In genomic region chr5:144642766-144643165, GRCm38 (mm10) we compare ENCODE assay signal across 24 mouse cellular contexts.
"Had no signal": no experiment of that assay in that cellular context is flagged by ENCODE, and none has a peak within 500 bp of the region (broad histone marks: within the 10 kb centered on the region; RNA-seq: fewer than 3 reads in every experiment).

No protein-coding gene starts in this region.

- H3K4me2 ChIP-seq: limb, embryonic 13.5 days; liver, embryonic 12.5 days; liver, embryonic 15.5 days; lung, embryonic 15.5 days; stomach, embryonic 15.5 days had no signal

- ATAC-seq: intestine, postnatal 0 days; liver, embryonic 12.5 days had no signal

- H3K36me3 ChIP-seq: limb, embryonic 10.5 days; limb, embryonic 13.5 days; liver, embryonic 12.5 days; liver, embryonic 15.5 days; lung, embryonic 15.5 days; midbrain, embryonic 10.5 days; stomach, embryonic 15.5 days had no signal

- H3K4me1 ChIP-seq: limb, embryonic 13.5 days; liver, embryonic 12.5 days; liver, embryonic 15.5 days; lung, embryonic 15.5 days; megakaryocyte, embryonic 14.5 days; stomach, embryonic 15.5 days had no signal

- H3K4me3 ChIP-seq: left cerebral cortex, adult 2 months; limb, embryonic 10.5 days; limb, embryonic 13.5 days; liver, embryonic 12.5 days; liver, embryonic 15.5 days; lung, embryonic 15.5 days; megakaryocyte, embryonic 14.5 days; midbrain, embryonic 10.5 days; stomach, embryonic 15.5 days had no signal

- H3K27ac ChIP-seq: kidney, postnatal 0 days; left cerebral cortex, adult 2 months; limb, embryonic 10.5 days; limb, embryonic 13.5 days; liver, embryonic 12.5 days; liver, embryonic 15.5 days; lung, embryonic 15.5 days; midbrain, embryonic 10.5 days; stomach, embryonic 15.5 days had no signal

- H3K9ac ChIP-seq: limb, embryonic 13.5 days; liver, embryonic 12.5 days; liver, embryonic 15.5 days; lung, embryonic 15.5 days; stomach, embryonic 15.5 days had no signal

- H3K9me3 ChIP-seq: limb, embryonic 10.5 days; limb, embryonic 13.5 days; liver, embryonic 15.5 days; lung, embryonic 15.5 days; midbrain, embryonic 10.5 days; stomach, embryonic 15.5 days had no signal

- DNase-seq: kidney, adult 2 months; kidney, postnatal 36 days; layer of hippocampus, postnatal 36 days; liver; lung, adult 18-20 months; lung, postnatal 10 days; lung, postnatal 36 days; retina, postnatal 1 day; right cerebral cortex, postnatal 25 days; spleen, adult 18-20 months; thymus, adult 2 months; thymus, postnatal 14 days; thymus, postnatal 4 days had no signal

- H3K27me3 ChIP-seq: limb, embryonic 13.5 days; liver, embryonic 12.5 days; liver, embryonic 15.5 days; lung, embryonic 15.5 days; megakaryocyte, embryonic 14.5 days; stomach, embryonic 15.5 days had no signal
